Mouse (Mus musculus): ENCODE results near the gene Rars2.
"Not testable (repeated sequence)": the region's sequence is repeated elsewhere in the genome, so short reads cannot be mapped to it uniquely, and the experiment has no call there.

Rars2 gene

GRCm38 (mm10) chr4:34614630-34615094, at the start of gene Rars2, which contains the start of gene Orc3:
Gene Rars2 (plus strand): TSS chr4:34614957.
Gene Orc3 (minus strand): TSS chr4:34614944.
- DNase-seq (ENCODE audit: low spot score in 2 of 2) = peak; percentile 85 to 95

GRCm38 (mm10) chr4:34566226-34566625, 48.5 kb upstream of the Rars2 start:
- DNase-seq (ENCODE audit: low spot score in 2 of 2) = no peak

GRCm38 (mm10) chr4:34572876-34573275, 41.9 kb upstream of the Rars2 start:
- DNase-seq (ENCODE audit: low spot score in 2 of 2) = no peak

GRCm38 (mm10) chr4:34577028-34577427, 37.7 kb upstream of the Rars2 start:
- no peak for DNase-seq (ENCODE audit: low spot score in 2 of 2)

- DNase-seq (ENCODE audit: low spot score in 2 of 2) = no peak
Measured at GRCm38 (mm10) chr4:34579215-34579614, 35.5 kb upstream of the Rars2 start.

- not testable (repeated sequence) for DNase-seq (ENCODE audit: low spot score in 2 of 2)
Measured at GRCm38 (mm10) chr4:34581489-34581888, 33.3 kb upstream of the Rars2 start.

GRCm38 (mm10) chr4:34581990-34582389, 32.8 kb upstream of the Rars2 start:
- no peak for DNase-seq (ENCODE audit: low spot score in 2 of 2)

- DNase-seq (ENCODE audit: low spot score in 2 of 2) = no peak
Measured at GRCm38 (mm10) chr4:34582476-34582875, 32.3 kb upstream of the Rars2 start.

- no peak for DNase-seq (ENCODE audit: low spot score in 2 of 2)
Measured at GRCm38 (mm10) chr4:34583427-34583826, 31.3 kb upstream of the Rars2 start.

GRCm38 (mm10) chr4:34584871-34585607, 29.7 kb upstream of the Rars2 start:
- DNase-seq (ENCODE audit: low spot score in 2 of 2) = no peak

- no peak for DNase-seq (ENCODE audit: low spot score in 2 of 2)
Measured at GRCm38 (mm10) chr4:34603123-34603522, 11.6 kb upstream of the Rars2 start.

- no peak for DNase-seq (ENCODE audit: low spot score in 2 of 2)
Measured at GRCm38 (mm10) chr4:34606658-34607057, 8.1 kb upstream of the Rars2 start.

GRCm38 (mm10) chr4:34613571-34614145, 1.1 kb upstream of the Rars2 start:
- DNase-seq (ENCODE audit: low spot score in 2 of 2) = peak; percentile 16 to 43

- DNase-seq (ENCODE audit: low spot score in 2 of 2) = peak; percentile 17 to 19
Measured at GRCm38 (mm10) chr4:34615303-34615702, 546 bp downstream of the Rars2 start.

- DNase-seq (ENCODE audit: low spot score in 2 of 2) = no peak
Measured at GRCm38 (mm10) chr4:34616146-34616545, 1.4 kb downstream of the Rars2 start.

GRCm38 (mm10) chr4:34625556-34625955, 10.8 kb downstream of the Rars2 start:
- no peak for DNase-seq (ENCODE audit: low spot score in 2 of 2)

- no peak for DNase-seq (ENCODE audit: low spot score in 2 of 2)
Measured at GRCm38 (mm10) chr4:34626401-34626800, 11.6 kb downstream of the Rars2 start.

GRCm38 (mm10) chr4:34629956-34630355, 15.2 kb downstream of the Rars2 start:
- no peak for DNase-seq (ENCODE audit: low spot score in 2 of 2)

- no peak for DNase-seq (ENCODE audit: low spot score in 2 of 2)
Measured at GRCm38 (mm10) chr4:34634129-34634528, 19.4 kb downstream of the Rars2 start.

- no peak for DNase-seq (ENCODE audit: low spot score in 2 of 2)
Measured at GRCm38 (mm10) chr4:34636036-34636435, 21.3 kb downstream of the Rars2 start.

- no peak for DNase-seq (ENCODE audit: low spot score in 2 of 2)
Measured at GRCm38 (mm10) chr4:34637386-34637785, 22.6 kb downstream of the Rars2 start.

- no peak for DNase-seq (ENCODE audit: low spot score in 2 of 2)
Measured at GRCm38 (mm10) chr4:34637851-34638250, 23.1 kb downstream of the Rars2 start.

GRCm38 (mm10) chr4:34639745-34640364, 25.1 kb downstream of the Rars2 start:
- DNase-seq (ENCODE audit: low spot score in 2 of 2) = no peak
